Mouse (Mus musculus) adrenal gland, postnatal 25 days (tissue): ENCODE data around the gene Actl11. TPM values are rescaled to one million over a fixed set of nuclear protein-coding genes. Genes with fewer than 3 reads are reported as not detected.

Source experiments
- DNase-seq: peaks from one replicate; pipeline ENCODE4 v3.0.0; 2021; ENCODE audit warnings: mixed read lengths
- total RNA-seq: library from RNA; stranded (reverse); gene quantifications from 2 replicates; pipeline ENCODE4 v1.2.3, GENCODE M21; 2021

The Actl11 gene
- total RNA-seq, 1 experiment from 2014 or later, result not detected

DNA sequence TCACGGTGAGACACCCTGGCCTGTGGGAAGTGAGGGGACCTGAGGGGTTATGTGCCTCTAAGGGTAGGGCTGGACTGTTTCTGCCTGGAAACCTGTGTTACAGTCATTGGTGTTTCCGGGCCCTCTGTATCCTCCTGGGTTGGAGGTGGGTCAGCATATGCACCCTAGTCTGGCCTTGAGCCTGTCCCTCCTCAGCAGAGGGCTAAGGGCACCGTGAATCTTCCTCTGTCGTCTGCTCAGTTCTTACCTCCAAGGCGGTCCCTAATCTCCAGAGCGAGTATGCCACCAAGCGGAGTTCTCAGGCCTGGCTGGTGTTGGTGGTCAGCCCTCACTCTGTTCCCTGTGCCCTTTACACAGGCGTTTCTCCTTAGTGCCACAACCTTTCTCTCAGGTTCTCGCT is 34.6 kb downstream of the Actl11 start:
- no peak for DNase-seq

DNA sequence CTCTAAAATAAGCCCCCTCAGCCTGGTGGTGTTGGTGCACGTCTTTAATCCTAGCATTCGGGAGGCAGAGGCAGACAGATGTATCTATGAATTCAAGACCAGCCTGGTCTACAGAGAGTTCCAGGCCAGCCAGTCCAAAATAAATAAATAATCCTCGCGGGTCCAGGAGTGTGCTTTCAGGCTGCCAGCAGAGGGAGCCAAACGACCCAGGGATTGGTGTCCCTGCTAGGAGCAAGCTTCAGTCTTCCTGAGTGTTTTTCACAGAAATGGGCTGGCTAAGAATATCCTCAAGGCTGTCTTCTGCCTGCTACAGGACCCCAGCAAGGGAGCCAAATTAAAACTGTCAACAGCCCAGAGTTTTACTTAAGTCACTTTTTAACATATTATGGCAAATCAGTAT is 35.4 kb downstream of the Actl11 start:
- peak; percentile 89 for DNase-seq

DNA sequence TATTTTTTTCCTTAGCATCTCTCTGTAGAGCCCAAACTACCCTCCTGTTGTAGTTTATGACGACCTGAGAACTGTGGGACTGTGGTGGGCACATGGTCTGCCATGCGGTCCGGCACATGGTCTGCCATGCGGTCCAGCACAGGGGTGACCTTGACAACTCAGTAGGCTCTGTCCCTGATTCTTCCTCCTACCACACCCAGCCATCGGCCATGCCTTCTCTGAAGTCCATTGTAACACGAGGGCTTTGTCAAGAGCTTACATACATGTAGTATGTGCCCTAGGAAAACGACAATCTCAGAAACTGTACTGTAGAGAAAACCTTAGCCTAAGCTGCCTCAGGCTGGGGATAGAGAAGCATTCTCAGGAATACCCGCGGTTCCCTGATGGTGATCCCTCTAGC is 36.4 kb downstream of the Actl11 start:
- DNase-seq, result no peak

DNA sequence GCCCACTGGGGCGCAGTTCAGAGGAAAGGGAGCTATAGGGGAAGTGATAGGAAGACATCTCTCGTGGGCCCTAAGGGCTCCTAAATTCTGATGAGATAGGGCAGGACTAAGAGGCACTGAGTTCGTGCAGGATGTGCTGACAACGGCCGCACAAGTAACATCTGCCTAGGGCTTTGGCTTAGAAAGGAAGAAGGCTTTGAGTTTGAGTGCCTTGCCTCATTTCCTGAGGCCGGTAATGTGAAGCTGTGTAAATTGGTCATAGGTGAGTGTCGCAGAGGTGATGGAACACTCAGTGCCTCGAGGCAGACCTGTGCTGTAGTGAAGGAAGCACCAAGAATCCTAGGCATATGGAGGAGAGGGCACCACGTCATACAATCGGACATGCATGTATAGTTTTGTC is 38.4 kb downstream of the Actl11 start:
- DNase-seq, result no peak

DNA sequence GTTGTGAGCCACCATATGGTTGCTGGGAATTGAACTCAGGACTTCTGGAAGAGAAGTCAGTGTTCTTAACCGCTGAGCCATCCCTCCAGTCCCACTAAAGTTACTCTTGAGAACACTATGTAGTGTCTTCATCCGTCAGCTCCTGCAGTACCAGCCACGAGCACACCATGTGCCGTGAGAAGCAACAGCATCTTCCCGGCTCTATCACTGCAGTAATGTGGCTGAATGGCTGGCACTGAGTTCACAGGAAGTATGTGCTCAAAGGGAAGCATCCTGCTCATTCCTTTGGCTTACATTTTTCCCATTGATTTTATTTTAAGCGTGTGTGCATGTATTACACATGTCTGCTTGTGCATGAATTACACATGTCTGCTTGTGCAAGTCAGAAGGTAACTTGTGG is 39.2 kb downstream of the Actl11 start:
- DNase-seq, result no peak

DNA sequence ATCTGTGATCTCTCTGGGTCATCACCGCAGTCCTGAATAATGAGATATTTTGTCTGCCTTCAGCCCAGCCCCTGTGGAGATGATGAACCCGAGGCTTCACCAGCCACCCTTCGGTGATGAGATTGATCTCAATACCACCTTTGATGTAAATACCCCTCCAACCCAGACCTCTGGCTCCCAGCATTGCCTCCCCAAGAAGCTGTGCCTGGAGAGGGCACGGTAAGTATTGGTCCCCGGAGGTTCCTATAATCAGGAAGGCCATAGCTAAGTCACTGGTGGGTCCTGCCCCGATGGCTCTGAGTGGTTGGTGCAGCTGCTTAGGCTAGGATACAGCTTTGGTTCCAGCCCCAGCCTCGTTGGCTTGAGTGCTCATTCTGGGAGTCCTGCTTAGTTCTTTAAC is 40.3 kb downstream of the Actl11 start:
- DNase-seq, result no peak

DNA sequence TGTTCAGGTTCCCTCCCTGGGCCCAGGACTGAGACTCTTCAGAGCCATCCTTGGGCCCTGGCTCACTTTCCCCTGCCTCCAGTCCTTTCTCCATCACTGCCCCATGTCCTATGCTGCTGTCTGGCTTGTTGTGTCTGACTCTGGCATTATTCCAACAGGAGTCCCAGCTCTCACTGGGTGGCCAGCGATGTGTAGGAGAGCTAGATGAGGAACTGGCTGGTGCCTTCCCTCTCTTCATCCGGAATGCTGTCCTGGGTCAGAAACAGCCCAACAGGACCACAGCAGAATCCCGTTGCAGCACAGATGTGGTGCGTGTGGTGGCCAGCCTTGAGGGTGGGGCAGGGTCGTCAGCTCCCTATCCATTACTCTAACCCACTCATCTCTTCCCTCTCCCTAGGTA is 42.0 kb downstream of the Actl11 start:
- no peak for DNase-seq

DNA sequence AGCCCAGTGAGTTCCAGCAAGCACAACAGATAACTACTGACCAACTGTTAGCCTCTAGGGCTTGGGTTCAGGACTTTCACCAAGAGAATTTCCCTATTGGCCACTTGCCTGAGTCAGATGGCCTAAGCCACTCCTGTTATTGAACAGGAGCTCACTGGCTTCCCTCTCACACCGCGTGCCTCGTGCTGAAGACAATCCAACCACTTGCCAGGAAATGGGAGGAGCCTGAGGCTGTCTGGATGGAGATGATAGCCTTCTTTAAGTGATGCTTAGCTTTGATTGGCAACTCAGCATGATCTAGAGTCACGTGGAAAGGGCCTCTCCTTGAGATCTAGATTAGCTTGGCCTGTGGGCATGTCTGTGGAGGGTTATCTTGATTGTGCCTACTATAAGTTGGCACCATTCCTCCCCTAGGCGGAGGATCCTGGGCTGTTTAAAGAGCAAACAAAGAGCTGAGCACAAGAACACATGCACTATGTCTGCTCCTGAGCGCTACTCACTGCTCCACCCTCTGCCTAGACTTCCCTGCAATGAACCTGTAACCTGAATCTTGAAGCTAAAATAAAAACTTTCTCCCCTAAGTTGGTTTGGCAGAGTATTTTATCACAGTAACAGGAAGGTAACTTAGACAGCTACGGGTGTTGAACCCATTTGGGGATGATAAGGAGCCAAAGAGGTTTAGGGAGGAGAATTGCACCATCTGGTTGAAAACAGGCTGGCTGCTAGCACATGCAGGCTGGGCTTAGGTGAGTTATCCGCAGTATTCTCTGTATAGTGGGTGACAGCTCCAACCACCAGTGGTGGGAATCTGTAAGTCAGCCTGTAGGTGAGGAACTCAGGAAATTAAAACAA is 43.6 kb downstream of the Actl11 start:
- DNase-seq, result no peak

DNA sequence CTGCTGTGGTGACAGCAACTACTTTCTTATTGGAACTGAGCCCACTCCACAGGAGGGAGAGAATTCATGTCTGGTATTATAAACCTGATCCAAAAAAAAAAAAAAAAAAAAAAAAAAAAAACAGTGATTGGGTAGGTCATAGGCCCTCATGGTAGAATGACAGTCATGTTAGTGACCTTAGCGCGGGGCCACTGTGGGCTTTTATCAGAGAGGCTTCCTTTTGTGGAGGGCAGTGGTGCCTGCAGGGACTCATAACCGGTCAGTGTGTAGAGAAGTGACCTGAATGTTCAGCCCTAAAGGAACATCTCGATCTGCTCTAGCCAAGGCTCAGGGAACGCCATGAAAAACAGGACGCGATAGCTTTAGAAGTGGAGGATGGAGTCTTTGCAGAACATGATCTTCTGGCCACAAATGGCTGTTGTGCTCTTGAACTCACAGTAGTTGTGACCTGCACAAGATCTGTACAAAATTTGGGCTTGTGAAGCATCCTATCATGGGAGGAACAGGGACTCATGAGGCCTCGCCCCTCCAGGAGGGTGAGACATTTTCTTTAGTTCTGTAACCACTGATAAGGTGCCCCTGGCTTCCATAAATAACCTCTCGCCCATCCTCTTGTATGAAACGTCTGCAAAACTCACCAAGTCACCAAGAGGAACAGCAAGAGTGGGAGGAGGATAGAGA is 46.4 kb downstream of the Actl11 start:
- no peak for DNase-seq

DNA sequence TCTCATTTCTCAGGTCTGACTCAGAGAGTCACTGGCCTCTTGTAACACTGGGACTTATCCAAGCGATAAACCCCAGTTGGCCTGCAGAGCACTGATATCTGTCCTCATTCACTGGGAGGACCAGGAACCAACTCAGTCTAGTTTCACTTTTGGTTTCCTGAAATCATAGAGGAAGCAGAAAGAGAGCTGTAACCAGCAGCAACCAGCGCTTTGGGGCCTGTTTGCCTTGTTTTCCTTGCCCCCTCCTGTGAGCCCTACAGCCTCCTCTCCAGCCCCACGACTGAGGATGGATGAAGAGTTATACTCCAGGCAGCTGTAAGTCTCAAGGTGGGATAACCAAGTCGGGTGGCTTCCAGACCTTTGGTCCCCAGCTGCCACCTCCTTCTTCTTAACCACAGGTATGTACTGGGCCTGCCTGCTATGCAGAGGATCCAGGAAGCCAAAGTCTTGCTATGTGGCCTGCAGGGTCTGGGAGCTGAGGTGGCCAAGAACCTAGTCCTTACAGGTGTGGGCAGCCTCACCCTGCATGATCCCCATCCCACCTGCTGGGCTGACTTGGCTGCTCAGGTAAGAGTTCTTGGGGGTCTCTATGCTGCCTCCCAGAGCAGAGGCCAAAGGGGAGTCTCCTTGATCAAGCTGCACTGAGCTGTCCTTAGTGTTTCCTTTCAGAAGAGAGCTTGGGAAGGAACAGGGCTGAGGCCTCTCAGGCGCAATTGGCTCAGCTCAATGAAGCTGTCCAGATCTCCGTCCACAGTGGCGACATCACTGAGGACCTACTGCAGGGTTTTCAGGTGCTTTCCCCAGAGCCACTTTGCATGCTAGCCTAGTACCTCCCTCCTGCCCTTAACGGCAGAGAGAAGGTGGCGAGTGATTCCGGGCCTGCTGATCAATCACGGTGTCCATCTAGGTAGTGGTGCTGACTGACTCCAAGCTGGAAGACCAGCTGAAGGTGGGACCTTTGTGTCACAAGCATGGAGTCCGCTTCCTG is 47.4 kb downstream of the Actl11 start, which contains the start of gene Uba7:
TSS of gene Uba7 (plus strand) at position 107 of the 988 bp plus-strand sequence.
- no peak for DNase-seq

DNA sequence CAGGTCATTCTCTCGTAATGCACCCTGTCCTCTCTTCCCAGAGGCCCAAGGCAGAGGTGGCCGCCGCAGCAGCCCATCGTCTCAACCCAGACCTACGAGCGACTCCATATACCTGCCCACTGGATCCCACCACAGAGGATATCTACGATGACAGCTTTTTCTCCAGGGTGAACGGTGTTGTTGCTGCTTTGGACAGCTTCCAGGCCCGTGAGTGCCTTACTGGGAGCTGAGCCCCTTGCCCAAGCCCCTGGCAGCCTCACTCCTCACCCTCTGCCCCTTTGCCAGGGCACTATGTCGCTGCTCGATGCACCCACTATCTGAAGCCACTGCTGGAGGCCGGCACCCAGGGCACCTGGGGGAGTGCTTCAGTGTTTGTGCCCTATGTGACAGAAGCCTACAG is 50.5 kb downstream of the Actl11 start:
- no peak for DNase-seq

Other genes with a start within 250 kb of the Actl11 start
- gene Gnat1, start 248.8 kb upstream of the Actl11 start, total RNA-seq, result not detected in 2 replicates
- 23.1 and 23.6 TPM in 2 replicates for gene Sema3f, start 218.0 kb upstream of the Actl11 start, total RNA-seq
- gene Rbm5, start 157.5 kb upstream of the Actl11 start, total RNA-seq, result 135 and 149 TPM in 2 replicates
- 71.3 and 72.9 TPM in 2 replicates for gene Rbm6, start 55.2 kb upstream of the Actl11 start, total RNA-seq
- gene Mon1a, start 40.3 kb upstream of the Actl11 start, total RNA-seq, result 15.8 and 18.9 TPM in 2 replicates
- gene Mst1r, start 21.6 kb upstream of the Actl11 start, total RNA-seq, result 8.3 and 18.7 TPM in 2 replicates
- 2.4 and 3.1 TPM in 2 replicates for gene Camkv, start 7.2 kb downstream of the Actl11 start, total RNA-seq
- 5.1 and 5.3 TPM in 2 replicates for gene Traip, start 21.7 kb downstream of the Actl11 start, total RNA-seq
- 19.0 and 22.2 TPM in 2 replicates for gene Uba7, start 47.0 kb downstream of the Actl11 start, total RNA-seq
- gene Gm20661, start 54.6 kb downstream of the Actl11 start, total RNA-seq, result 0.46 TPM in 1 of 2 replicates, not detected in the other
- 5.7 and 6.4 TPM in 2 replicates for gene Inka1, start 57.4 kb downstream of the Actl11 start, total RNA-seq
- 1.8 and 3.1 TPM in 2 replicates for gene Cdhr4, start 64.0 kb downstream of the Actl11 start, total RNA-seq
- 2.8 TPM in 1 of 2 replicates, not detected in the other for gene Gm20662, start 67.9 kb downstream of the Actl11 start, total RNA-seq
- gene Ip6k1, start 74.0 kb downstream of the Actl11 start, total RNA-seq, result 118 and 139 TPM in 2 replicates
- gene Gmppb, start 120.8 kb downstream of the Actl11 start, total RNA-seq, result 18.1 and 22.1 TPM in 2 replicates
- 3.5 and 9.6 TPM in 2 replicates for gene Amigo3, start 124.7 kb downstream of the Actl11 start, total RNA-seq
- 0.39 and 2.7 TPM in 2 replicates for gene Mst1, start 152.0 kb downstream of the Actl11 start, total RNA-seq
- gene Rnf123, start 154.9 kb downstream of the Actl11 start, total RNA-seq, result 85.0 and 87.0 TPM in 2 replicates
- 100 and 123 TPM in 2 replicates for gene Apeh, start 166.1 kb downstream of the Actl11 start, total RNA-seq